ENCODE assay signal across 8 mouse cellular contexts in the genomic region with DNA sequence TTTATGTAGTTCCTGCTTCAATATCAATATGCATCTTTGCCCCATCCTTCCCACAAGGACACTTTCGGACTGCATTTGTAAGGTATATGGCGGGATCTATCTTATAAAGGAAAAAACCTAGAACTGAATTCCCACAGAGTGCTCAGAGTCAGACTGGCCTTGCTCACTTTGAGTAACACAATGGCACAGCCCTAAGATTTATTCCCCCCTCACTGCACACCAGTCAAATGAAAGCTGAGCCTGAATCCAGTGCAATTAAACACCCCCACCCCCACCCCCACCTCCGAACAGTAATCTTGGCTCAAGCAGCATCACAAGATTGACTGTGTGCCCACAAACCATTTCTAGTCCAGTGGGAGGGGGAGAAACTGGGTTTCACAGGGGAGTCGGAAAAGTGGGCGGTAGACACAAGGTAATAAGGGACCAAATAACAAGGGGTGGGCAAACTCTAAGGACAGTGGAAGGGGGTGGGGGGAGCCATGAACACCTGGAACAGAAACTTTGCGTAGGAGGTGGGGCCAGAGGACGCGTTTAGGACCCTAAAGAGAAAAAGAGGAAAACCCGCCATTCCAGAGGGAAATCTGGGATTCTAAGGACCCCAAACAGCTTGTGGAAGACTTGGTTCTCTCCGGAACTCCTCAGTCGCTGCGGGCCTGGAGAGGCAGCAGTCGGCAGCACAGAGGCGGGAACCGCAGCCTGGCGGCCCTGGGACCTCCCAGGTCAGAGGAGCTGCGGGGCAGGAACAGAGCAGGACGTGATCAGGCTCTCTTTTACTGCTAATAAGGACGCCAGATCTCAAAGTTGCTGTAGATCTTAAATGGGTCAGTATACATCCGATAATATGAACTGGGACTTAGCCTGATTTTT. TPM values are rescaled to one million over a fixed set of nuclear protein-coding genes. Genes with fewer than 3 reads are reported as not detected.
DNase-seq lines count a peak whose midpoint lies in the region; ATAC-seq and TF ChIP-seq lines count a peak whose summit lies in the region.

No protein-coding gene starts in this region.

- no peaks in the 10 kb centered on the region for H3K36me3 ChIP-seq in lung, embryonic 14.5 days (ENCODE audit: insufficient read depth)
- no peaks in the 10 kb centered on the region for H3K36me3 ChIP-seq in forebrain, embryonic 10.5 days (replicated peaks)
- H3K36me3 ChIP-seq in intestine, embryonic 16.5 days (ENCODE audit: control insufficient read depth, insufficient read depth, low read length) = no peaks in the 10 kb centered on the region
- no peaks in the 10 kb centered on the region for H3K36me3 ChIP-seq in lung, embryonic 16.5 days (ENCODE audit: control insufficient read depth, insufficient read depth, low read length)
- H3K36me3 ChIP-seq in stomach, embryonic 16.5 days (ENCODE audit: control insufficient read depth, insufficient read depth, low read length) = no peaks in the 10 kb centered on the region

- TF ChIP-seq CTCF in lung, embryonic 14.5 days (IDR thresholded peaks at IDR 0.05; ENCODE audit: low read depth) = no peak

- intact Hi-C loops in gastrocnemius, postnatal 36 days (cut with DNase I) = no loop called here

- H3K4me1 ChIP-seq in lung, embryonic 14.5 days (ENCODE audit: insufficient read depth) = no peaks in the 10 kb centered on the region
- peaks cover 16% of the 10 kb centered on the region for H3K4me1 ChIP-seq in forebrain, embryonic 10.5 days
- H3K4me1 ChIP-seq in intestine, embryonic 16.5 days (ENCODE audit: control insufficient read depth, insufficient read depth, low read length) = no peaks in the 10 kb centered on the region
- H3K4me1 ChIP-seq in lung, embryonic 16.5 days (replicated peaks; ENCODE audit: control insufficient read depth, insufficient read depth, low read length) = peaks cover 6% of the 10 kb centered on the region; the same call in 1 of the 2 replicates
- no peaks in the 10 kb centered on the region; the same call in 1 of the 2 replicates for H3K4me1 ChIP-seq in stomach, embryonic 16.5 days (ENCODE audit: control insufficient read depth, insufficient read depth, low read length)

- no peak overlapping the region for H3K27ac ChIP-seq in lung, embryonic 14.5 days (ENCODE audit: low read depth)
- peak overlapping the region; percentile 69 for H3K27ac ChIP-seq in forebrain, embryonic 10.5 days
- H3K27ac ChIP-seq in intestine, embryonic 16.5 days (ENCODE audit: low read length) = no peak overlapping the region
- H3K27ac ChIP-seq in lung, embryonic 16.5 days (ENCODE audit: low read length) = no peak overlapping the region
- no peak overlapping the region for H3K27ac ChIP-seq in stomach, embryonic 16.5 days (ENCODE audit: low read length)

- peak overlapping the region; percentile 44 for H3K9ac ChIP-seq in lung, embryonic 14.5 days
- H3K9ac ChIP-seq in intestine, embryonic 16.5 days (ENCODE audit: low read depth, low read length) = peak overlapping the region; percentile 48; the same call in 1 of the 2 replicates
- H3K9ac ChIP-seq in lung, embryonic 16.5 days (ENCODE audit: low read length) = peak overlapping the region; percentile 68
- H3K9ac ChIP-seq in stomach, embryonic 16.5 days (ENCODE audit: low read length) = peak overlapping the region; percentile 65

- DNase-seq in lung, embryonic 14.5 days = peak; percentile 25
- DNase-seq in lung, postnatal 14 days = no peak
- DNase-seq in forebrain, embryonic 10.5 days (ENCODE audit: extremely low spot score, low spot score) = peak; percentile 28
- DNase-seq in gastrocnemius, postnatal 36 days = no peak
- no peak for DNase-seq in layer of hippocampus, adult 18-20 months (ENCODE audit: low spot score in 2 of 2)

- 12% methylated on average over 20 of the region's 20 CpGs for WGBS in lung, embryonic 14.5 days
- WGBS in forebrain, embryonic 10.5 days = 11% methylated on average over 20 of the region's 20 CpGs
- 14% methylated on average over 20 of the region's 20 CpGs for WGBS in intestine, embryonic 16.5 days
- 8% methylated on average over 20 of the region's 20 CpGs for WGBS in lung, embryonic 16.5 days
- WGBS in stomach, embryonic 16.5 days = 12% methylated on average over 20 of the region's 20 CpGs

- peak overlapping the region; percentile 30 for H3K4me3 ChIP-seq in lung, embryonic 14.5 days (ENCODE audit: low read depth, low read length)
- peak overlapping the region; percentile 53 for H3K4me3 ChIP-seq in forebrain, embryonic 10.5 days
- H3K4me3 ChIP-seq in intestine, embryonic 16.5 days (ENCODE audit: low read length) = peak overlapping the region; percentile 45
- H3K4me3 ChIP-seq in lung, embryonic 16.5 days (ENCODE audit: low read length) = peak overlapping the region; percentile 47
- peak overlapping the region; percentile 47 for H3K4me3 ChIP-seq in stomach, embryonic 16.5 days (replicated peaks; ENCODE audit: low read length)

- peak; percentile 41 for ATAC-seq in lung, embryonic 14.5 days (ENCODE audit: insufficient read depth)
- peak; percentile 83 for ATAC-seq in intestine, embryonic 16.5 days
- peak; percentile 17; the same call in 1 of the 2 replicates for ATAC-seq in lung, embryonic 16.5 days (ENCODE audit: low read depth)
- ATAC-seq in stomach, embryonic 16.5 days (ENCODE audit: insufficient read depth, low FRiP score) = no peak

- no peaks in the 10 kb centered on the region for H3K27me3 ChIP-seq in lung, embryonic 14.5 days (ENCODE audit: insufficient read depth, low read length)
- no peaks in the 10 kb centered on the region for H3K27me3 ChIP-seq in forebrain, embryonic 10.5 days (ENCODE audit: poor library complexity, severe bottlenecking)
- H3K27me3 ChIP-seq in intestine, embryonic 16.5 days (replicated peaks; ENCODE audit: control insufficient read depth, insufficient read depth, low read length) = no peaks in the 10 kb centered on the region
- no peaks in the 10 kb centered on the region for H3K27me3 ChIP-seq in lung, embryonic 16.5 days (ENCODE audit: control insufficient read depth, insufficient read depth, low read depth, low read length)
- H3K27me3 ChIP-seq in stomach, embryonic 16.5 days (ENCODE audit: control insufficient read depth, insufficient read depth, low read length) = no peaks in the 10 kb centered on the region

- peak overlapping the region; percentile 60 for H3K4me2 ChIP-seq in lung, embryonic 14.5 days
- H3K4me2 ChIP-seq in intestine, embryonic 16.5 days (ENCODE audit: low read depth, low read length) = peak overlapping the region; percentile 61
- peak overlapping the region; percentile 64 for H3K4me2 ChIP-seq in lung, embryonic 16.5 days (ENCODE audit: low read depth, low read length)
- H3K4me2 ChIP-seq in stomach, embryonic 16.5 days (ENCODE audit: low read depth, low read length) = peak overlapping the region; percentile 58

- H3K9me3 ChIP-seq in lung, embryonic 14.5 days (ENCODE audit: low read depth, low read length) = no peaks in the 10 kb centered on the region
- no peaks in the 10 kb centered on the region for H3K9me3 ChIP-seq in forebrain, embryonic 10.5 days
- no peaks in the 10 kb centered on the region for H3K9me3 ChIP-seq in intestine, embryonic 16.5 days (ENCODE audit: control insufficient read depth, low read length)
- no peaks in the 10 kb centered on the region for H3K9me3 ChIP-seq in lung, embryonic 16.5 days (ENCODE audit: control insufficient read depth, low read length)
- H3K9me3 ChIP-seq in stomach, embryonic 16.5 days (replicated peaks; ENCODE audit: control insufficient read depth, low read length) = no peaks in the 10 kb centered on the region

RNA-seq across cellular contexts. Expression of gene Zfp229, which starts 23.0 kb away (rescaled TPM):
- polyA plus RNA-seq in lung, embryonic 14.5 days (2014; fragmentation: Nextera tagmentation; extraction: Ambion mirVana) = 7.2 TPM in 2 replicates
- polyA plus RNA-seq in forebrain, embryonic 10.5 days (2016; fragmentation: Nextera tagmentation; extraction: Ambion mirVana) = 8.1 and 8.3 TPM in 2 replicates
- polyA plus RNA-seq in intestine, embryonic 16.5 days (2015; fragmentation: Nextera tagmentation; extraction: Ambion mirVana) = 3.4 and 4.0 TPM in 2 replicates
- 5.3 and 6.6 TPM in 2 replicates for polyA plus RNA-seq in lung, embryonic 16.5 days (2015; fragmentation: Nextera tagmentation; extraction: Ambion mirVana)
- polyA plus RNA-seq in stomach, embryonic 16.5 days (2015; fragmentation: Nextera tagmentation; extraction: Ambion mirVana) = 6.0 and 6.1 TPM in 2 replicates
- 1 to 10 TPM; 3.4 to 5.7 TPM for total RNA-seq in gastrocnemius, postnatal 36 days (2021)
- 1 to 10 TPM; 3.8 to 3.9 TPM for total RNA-seq in layer of hippocampus, adult 18-20 months (2021)

RNA-seq across cellular contexts. Expression of gene Zfp760, which starts 46.0 kb away (rescaled TPM):
- 15.3 and 16.8 TPM in 2 replicates for polyA plus RNA-seq in lung, embryonic 14.5 days (2014; fragmentation: Nextera tagmentation; extraction: Ambion mirVana)
- 19.8 and 20.1 TPM in 2 replicates for polyA plus RNA-seq in forebrain, embryonic 10.5 days (2016; fragmentation: Nextera tagmentation; extraction: Ambion mirVana)
- polyA plus RNA-seq in intestine, embryonic 16.5 days (2015; fragmentation: Nextera tagmentation; extraction: Ambion mirVana) = 5.9 TPM in 2 replicates
- 12.3 and 12.8 TPM in 2 replicates for polyA plus RNA-seq in lung, embryonic 16.5 days (2015; fragmentation: Nextera tagmentation; extraction: Ambion mirVana)
- 8.2 and 9.5 TPM in 2 replicates for polyA plus RNA-seq in stomach, embryonic 16.5 days (2015; fragmentation: Nextera tagmentation; extraction: Ambion mirVana)
- total RNA-seq in gastrocnemius, postnatal 36 days (2021) = under 1 TPM; 0.94 to 0.97 TPM
- total RNA-seq in layer of hippocampus, adult 18-20 months (2021) = 1 to 10 TPM; 7.3 to 8.6 TPM

Comparison
In these comparisons a context has a peak if more than half of its experiments do, and no peak if none do; other contexts are left out.
1. DNase-seq: peak in lung, embryonic 14.5 days (single experiment) and forebrain, embryonic 10.5 days (single experiment); none in lung, postnatal 14 days (single experiment), gastrocnemius, postnatal 36 days (0 of 2) and layer of hippocampus, adult 18-20 months (0 of 2).
2. Peak in every context shown above with its lines, with median percentiles within 50 percentile points of each other: H3K4me2 ChIP-seq, H3K4me3 ChIP-seq and H3K9ac ChIP-seq.